Mouse (Mus musculus) urinary bladder, adult 2 months (tissue): ENCODE measurements around the gene Poldip2. TPM values are rescaled to one million over a fixed set of nuclear protein-coding genes. Genes with fewer than 3 reads are reported as not detected.
"Not testable (repeated sequence)": the region's sequence is repeated elsewhere in the genome, so short reads cannot be mapped to it uniquely, and the experiment has no call there.

Experiments used
- DNase-seq: peaks from one replicate; pipeline ENCODE4 v3.0.0; 2022; ENCODE audit warnings: low spot score
- polyA plus RNA-seq: library from polyadenylated mRNA; depleted of rRNA; stranded (reverse); fragments of >200 nt; gene quantifications from 2 replicates; pipeline ENCODE4 v1.2.3, GENCODE M21; 2012

Poldip2 gene
- polyA plus RNA-seq, 1 experiment: 54.7 TPM

- DNase-seq: no peak
Measured at GRCm38 (mm10) chr11:78501529-78501928, 10.5 kb upstream of the Poldip2 start.

GRCm38 (mm10) chr11:78502909-78503650, 8.9 kb upstream of the Poldip2 start, which contains the start of gene Sebox:
TSS of gene Sebox (plus strand) at chr11:78503447.
- DNase-seq: no peak

GRCm38 (mm10) chr11:78505430-78505829, 6.6 kb upstream of the Poldip2 start:
- DNase-seq: no peak

- no peak for DNase-seq
Measured at GRCm38 (mm10) chr11:78509148-78509547, 2.8 kb upstream of the Poldip2 start.

GRCm38 (mm10) chr11:78513106-78513790, 1.3 kb downstream of the Poldip2 start:
- DNase-seq: no peak

GRCm38 (mm10) chr11:78515549-78516325, 3.7 kb downstream of the Poldip2 start:
- DNase-seq: no peak

GRCm38 (mm10) chr11:78518931-78519330, 6.9 kb downstream of the Poldip2 start:
- no peak for DNase-seq

GRCm38 (mm10) chr11:78521880-78522279, 9.9 kb downstream of the Poldip2 start:
- no peak for DNase-seq

- no peak for DNase-seq
Measured at GRCm38 (mm10) chr11:78522481-78522997, 10.5 kb downstream of the Poldip2 start.

GRCm38 (mm10) chr11:78523241-78523955, 11.4 kb downstream of the Poldip2 start:
- DNase-seq: no peak

GRCm38 (mm10) chr11:78524838-78525237, 12.8 kb downstream of the Poldip2 start:
- no peak for DNase-seq

GRCm38 (mm10) chr11:78528714-78529113, 16.7 kb downstream of the Poldip2 start:
- DNase-seq: no peak

GRCm38 (mm10) chr11:78530001-78530400, 18.0 kb downstream of the Poldip2 start:
- DNase-seq: no peak

GRCm38 (mm10) chr11:78531046-78531445, 19.1 kb downstream of the Poldip2 start:
- no peak for DNase-seq

- DNase-seq: not testable (repeated sequence)
Measured at GRCm38 (mm10) chr11:78531515-78531914, 19.5 kb downstream of the Poldip2 start.

GRCm38 (mm10) chr11:78534516-78534915, 22.5 kb downstream of the Poldip2 start:
- DNase-seq: no peak

- DNase-seq: no peak
Measured at GRCm38 (mm10) chr11:78535376-78536079, 23.5 kb downstream of the Poldip2 start.

- DNase-seq: peak; percentile 85
Measured at GRCm38 (mm10) chr11:78536080-78536689, 24.2 kb downstream of the Poldip2 start, which contains the start of the genes Tnfaip1 and Ift20. TSS of gene Tnfaip1 (minus strand) at chr11:78536332. TSS of gene Ift20 (plus strand) at chr11:78536361.

GRCm38 (mm10) chr11:78536690-78537084, 24.7 kb downstream of the Poldip2 start:
- no peak for DNase-seq

- no peak for DNase-seq
Measured at GRCm38 (mm10) chr11:78540358-78540757, 28.4 kb downstream of the Poldip2 start.
